Mouse (Mus musculus): ENCODE results near the gene Tsen15. TPM values are rescaled to one million over a fixed set of nuclear protein-coding genes. Genes with fewer than 3 reads are reported as not detected.
A peak's percentile ranks its signal among the peaks of the same experiment; 100 is the strongest.

Gene Tsen15
- polyA plus RNA-seq, 1 experiment = 38.2 TPM

- no peak overlapping the region for H3K9ac ChIP-seq (ENCODE audit: low read depth, poor library complexity, severe bottlenecking)
- no peaks in the 10 kb centered on the region for H3K4me1 ChIP-seq (ENCODE audit: control insufficient read depth, insufficient read depth, low read length)
- TF ChIP-seq CTCF (IDR thresholded peaks at IDR 0.05; ENCODE audit: low read depth, low read length) (no peak), EP300 (IDR thresholded peaks at IDR 0.05; ENCODE audit: insufficient read depth, low read depth, low read length) (no peak), POLR2A (IDR thresholded peaks at IDR 0.05; ENCODE audit: insufficient read depth, low read length) (no peak)
- H3K9me3 ChIP-seq (replicated peaks; ENCODE audit: control insufficient read depth, insufficient read depth, low read length, poor library complexity, severe bottlenecking) = peaks cover 10% of the 10 kb centered on the region
- H3K4me3 ChIP-seq (ENCODE audit: low read depth, low read length) = no peak overlapping the region
- no peaks in the 10 kb centered on the region for H3K36me3 ChIP-seq (ENCODE audit: control insufficient read depth, insufficient read depth, low read length, poor library complexity, severe bottlenecking)
- no peak overlapping the region for H3K27ac ChIP-seq (ENCODE audit: insufficient read depth, low read length)
- H3K27me3 ChIP-seq (ENCODE audit: control insufficient read depth, insufficient read depth, low read length, poor library complexity, severe bottlenecking) = no peaks in the 10 kb centered on the region
These were observed 22.9 kb upstream of the Tsen15 start for GRCm38 (mm10) chr1:152409356-152409755.

GRCm38 (mm10) chr1:152407021-152407946 lies 20.8 kb upstream of the Tsen15 start:
- no peak overlapping the region for H3K9ac ChIP-seq (ENCODE audit: low read depth, poor library complexity, severe bottlenecking)
- H3K4me3 ChIP-seq (ENCODE audit: low read depth, low read length) = no peak overlapping the region
- H3K27ac ChIP-seq (ENCODE audit: insufficient read depth, low read length) = no peak overlapping the region

GRCm38 (mm10) chr1:152400556-152401540 lies 14.4 kb upstream of the Tsen15 start:
- Histone ChIP-seq H3K27ac (ENCODE audit: insufficient read depth, low read length) (no peak overlapping the region), H3K4me3 (ENCODE audit: low read depth, low read length) (peak overlapping the region; percentile 88), H3K27me3 (ENCODE audit: control insufficient read depth, insufficient read depth, low read length, poor library complexity, severe bottlenecking) (no peaks in the 10 kb centered on the region), H3K9ac (ENCODE audit: low read depth, poor library complexity, severe bottlenecking) (peak overlapping the region; percentile 49), H3K36me3 (ENCODE audit: control insufficient read depth, insufficient read depth, low read length, poor library complexity, severe bottlenecking) (no peaks in the 10 kb centered on the region), H3K4me1 (ENCODE audit: control insufficient read depth, insufficient read depth, low read length) (no peaks in the 10 kb centered on the region), H3K9me3 (replicated peaks; ENCODE audit: control insufficient read depth, insufficient read depth, low read length, poor library complexity, severe bottlenecking) (peaks cover 4% of the 10 kb centered on the region; the same call in 1 of the 2 replicates)
- no peak for TF ChIP-seq POLR2A (IDR thresholded peaks at IDR 0.05; ENCODE audit: insufficient read depth, low read length)
- TF ChIP-seq EP300 (IDR thresholded peaks at IDR 0.05; ENCODE audit: insufficient read depth, low read depth, low read length) = no peak
- TF ChIP-seq CTCF (IDR thresholded peaks at IDR 0.05; ENCODE audit: low read depth, low read length) = no peak

More at GRCm38 (mm10) chr1:152407021-152407946, 20.8 kb upstream of the Tsen15 start:
- Histone ChIP-seq H3K9me3 (replicated peaks; ENCODE audit: control insufficient read depth, insufficient read depth, low read length, poor library complexity, severe bottlenecking) (peaks cover 2% of the 10 kb centered on the region; the same call in 1 of the 2 replicates), H3K36me3 (ENCODE audit: control insufficient read depth, insufficient read depth, low read length, poor library complexity, severe bottlenecking) (no peaks in the 10 kb centered on the region), H3K27me3 (ENCODE audit: control insufficient read depth, insufficient read depth, low read length, poor library complexity, severe bottlenecking) (no peaks in the 10 kb centered on the region), H3K4me1 (ENCODE audit: control insufficient read depth, insufficient read depth, low read length) (no peaks in the 10 kb centered on the region)
- TF ChIP-seq POLR2A (IDR thresholded peaks at IDR 0.05; ENCODE audit: insufficient read depth, low read length) (no peak), EP300 (IDR thresholded peaks at IDR 0.05; ENCODE audit: insufficient read depth, low read depth, low read length) (no peak), CTCF (IDR thresholded peaks at IDR 0.05; ENCODE audit: low read depth, low read length) (no peak)

- H3K4me3 ChIP-seq (ENCODE audit: low read depth, low read length) = peak within 1 kb of the TSS; percentile 88
- H3K27me3 ChIP-seq (ENCODE audit: control insufficient read depth, insufficient read depth, low read length, poor library complexity, severe bottlenecking) = no peaks in the 10 kb centered on the region
- no peaks in the 10 kb centered on the region for H3K4me1 ChIP-seq (ENCODE audit: control insufficient read depth, insufficient read depth, low read length)
- H3K9me3 ChIP-seq (replicated peaks; ENCODE audit: control insufficient read depth, insufficient read depth, low read length, poor library complexity, severe bottlenecking) = peaks cover 7% of the 10 kb centered on the region; the same call in 1 of the 2 replicates
- no peaks in the 10 kb centered on the region for H3K36me3 ChIP-seq (ENCODE audit: control insufficient read depth, insufficient read depth, low read length, poor library complexity, severe bottlenecking)
- no peak within 1 kb of the TSS for H3K27ac ChIP-seq (ENCODE audit: insufficient read depth, low read length)
- peak within 1 kb of the TSS; percentile 49 for H3K9ac ChIP-seq (ENCODE audit: low read depth, poor library complexity, severe bottlenecking)
- no peak for TF ChIP-seq EP300 (IDR thresholded peaks at IDR 0.05; ENCODE audit: insufficient read depth, low read depth, low read length)
- no peak for TF ChIP-seq CTCF (IDR thresholded peaks at IDR 0.05; ENCODE audit: low read depth, low read length)
- no peak for TF ChIP-seq POLR2A (IDR thresholded peaks at IDR 0.05; ENCODE audit: insufficient read depth, low read length)
These were observed 13.5 kb upstream of the Tsen15 start, which contains the start of gene Colgalt2 for GRCm38 (mm10) chr1:152399790-152400555. Colgalt2 (plus strand) TSS chr1:152399830.

GRCm38 (mm10) chr1:152398708-152399107 lies 12.2 kb upstream of the Tsen15 start:
- TF ChIP-seq POLR2A (IDR thresholded peaks at IDR 0.05; ENCODE audit: insufficient read depth, low read length) (no peak), CTCF (IDR thresholded peaks at IDR 0.05; ENCODE audit: low read depth, low read length) (no peak), EP300 (IDR thresholded peaks at IDR 0.05; ENCODE audit: insufficient read depth, low read depth, low read length) (no peak)
- no peaks in the 10 kb centered on the region for H3K36me3 ChIP-seq (ENCODE audit: control insufficient read depth, insufficient read depth, low read length, poor library complexity, severe bottlenecking)
- H3K27ac ChIP-seq (ENCODE audit: insufficient read depth, low read length) = no peak overlapping the region
- H3K4me1 ChIP-seq (ENCODE audit: control insufficient read depth, insufficient read depth, low read length) = no peaks in the 10 kb centered on the region
- H3K4me3 ChIP-seq (ENCODE audit: low read depth, low read length) = no peak overlapping the region
- H3K9ac ChIP-seq (ENCODE audit: low read depth, poor library complexity, severe bottlenecking) = no peak overlapping the region
- no peaks in the 10 kb centered on the region for H3K27me3 ChIP-seq (ENCODE audit: control insufficient read depth, insufficient read depth, low read length, poor library complexity, severe bottlenecking)
- peaks cover 7% of the 10 kb centered on the region; the same call in 1 of the 2 replicates for H3K9me3 ChIP-seq (replicated peaks; ENCODE audit: control insufficient read depth, insufficient read depth, low read length, poor library complexity, severe bottlenecking)
